Mouse (Mus musculus) erythroblast, adult 5-6 weeks (primary cell): ENCODE data around the gene Dnah1. TPM values are rescaled to one million over a fixed set of nuclear protein-coding genes. Genes with fewer than 3 reads are reported as not detected.

Experiments used
- ATAC-seq: replicated peaks from 2 replicates; pipeline ENCODE4 v1.8.0; 2016; ENCODE audit warnings: moderate number of reproducible peaks, mild to moderate bottlenecking, moderate TSS enrichment, inconsistent platforms; ENCODE audit not compliant: poor library complexity, low FRiP score, severe bottlenecking
- total RNA-seq, 2 experiments: library from RNA; stranded (forward) in 1 of 2; stranded (reverse) in 1 of 2; fragments of 150-400 nt in 1 of 2; fragments of 200-764, 138-1000 nt in 1 of 2; gene quantifications; 2 replicates each; pipeline versions ENCODE4 v1.2.3 to v1.2.4; 2015 to 2017; ENCODE audit warnings: low replicate concordance in 2 of 2

Dnah1 gene
- total RNA-seq, 2 experiments from 2014 or later = under 0.01 TPM; not detected in 1

GRCm38 (mm10) chr14:31321181-31321580 lies 2.5 kb downstream of the Dnah1 start:
- ATAC-seq = no peak

- ATAC-seq = no peak
Measured at GRCm38 (mm10) chr14:31319546-31319945, 4.2 kb downstream of the Dnah1 start.

- no peak for ATAC-seq
Measured at GRCm38 (mm10) chr14:31317754-31318153, 5.9 kb downstream of the Dnah1 start.

GRCm38 (mm10) chr14:31316613-31317012 lies 7.1 kb downstream of the Dnah1 start:
- ATAC-seq = no peak

GRCm38 (mm10) chr14:31313192-31313591 lies 10.5 kb downstream of the Dnah1 start:
- ATAC-seq = no peak

GRCm38 (mm10) chr14:31285728-31286127 lies 38.0 kb downstream of the Dnah1 start:
- no peak for ATAC-seq

- peak; percentile 74 for ATAC-seq
Measured at GRCm38 (mm10) chr14:31272164-31272563, 51.5 kb downstream of the Dnah1 start.

GRCm38 (mm10) chr14:31271121-31271520 lies 52.6 kb downstream of the Dnah1 start:
- ATAC-seq = no peak

- no peak for ATAC-seq
Measured at GRCm38 (mm10) chr14:31269456-31270100, 54.1 kb downstream of the Dnah1 start.

GRCm38 (mm10) chr14:31268301-31269001 lies 55.2 kb downstream of the Dnah1 start:
- ATAC-seq = no peak

GRCm38 (mm10) chr14:31267649-31268048 lies 56.0 kb downstream of the Dnah1 start:
- ATAC-seq = no peak

GRCm38 (mm10) chr14:31260932-31261331 lies 62.8 kb downstream of the Dnah1 start:
- ATAC-seq = 0 out of 2 replicates have a peak, but pooled peaks have one; percentile 17

GRCm38 (mm10) chr14:31260374-31260773 lies 63.3 kb downstream of the Dnah1 start:
- ATAC-seq = peak; percentile 67

GRCm38 (mm10) chr14:31258476-31259050 lies 65.1 kb downstream of the Dnah1 start:
- no peak for ATAC-seq

GRCm38 (mm10) chr14:31252091-31252490 lies 71.6 kb downstream of the Dnah1 start:
- ATAC-seq = no peak

GRCm38 (mm10) chr14:31251626-31252025 lies 72.1 kb downstream of the Dnah1 start:
- ATAC-seq = peak; percentile 36

- ATAC-seq = peak; percentile 87
Measured at GRCm38 (mm10) chr14:31251084-31251604, 72.6 kb downstream of the Dnah1 start, which contains the start of the genes Phf7 and Bap1. Gene Phf7, minus strand, starts transcription at chr14:31251317. Gene Bap1, plus strand, starts transcription at chr14:31251450.

- ATAC-seq = peak; percentile 41
Measured at GRCm38 (mm10) chr14:31250222-31251083, 73.2 kb downstream of the Dnah1 start.

GRCm38 (mm10) chr14:31248396-31248795 lies 75.3 kb downstream of the Dnah1 start:
- ATAC-seq = no peak

- ATAC-seq = no peak
Measured at GRCm38 (mm10) chr14:31245946-31246345, 77.8 kb downstream of the Dnah1 start.
